Mouse (Mus musculus): ENCODE measurements around the gene Magel2. TPM values are rescaled to one million over a fixed set of nuclear protein-coding genes. Genes with fewer than 3 reads are reported as not detected.

The Magel2 gene
- polyA plus RNA-seq, 1 experiment: 0.01 TPM

GRCm38 (mm10) chr7:62377313-62377712 lies 503 bp downstream of the Magel2 start:
- Histone ChIP-seq H3K4me3 (replicated peaks) (no peak overlapping the region), H3K4me1 (ENCODE audit: control insufficient read depth) (no peaks in the 10 kb centered on the region), H3K36me3 (ENCODE audit: control insufficient read depth) (no peaks in the 10 kb centered on the region), H3K9me3 (ENCODE audit: control insufficient read depth, low read length) (peaks cover 31% of the 10 kb centered on the region), H3K27me3 (ENCODE audit: control insufficient read depth) (peaks cover 14% of the 10 kb centered on the region)
- no peak for TF ChIP-seq TAL1 (IDR thresholded peaks at IDR 0.05; ENCODE audit: low read length)
- no peak for TF ChIP-seq GATA1 (IDR thresholded peaks at IDR 0.05; ENCODE audit: low read length)

GRCm38 (mm10) chr7:62378529-62378928 lies 1.7 kb downstream of the Magel2 start:
- Histone ChIP-seq H3K4me3 (replicated peaks) (no peak overlapping the region), H3K36me3 (ENCODE audit: control insufficient read depth) (no peaks in the 10 kb centered on the region), H3K27me3 (ENCODE audit: control insufficient read depth) (peaks cover 14% of the 10 kb centered on the region), H3K4me1 (ENCODE audit: control insufficient read depth) (no peaks in the 10 kb centered on the region), H3K9me3 (ENCODE audit: control insufficient read depth, low read length) (peaks cover 31% of the 10 kb centered on the region)
- TF ChIP-seq GATA1 (IDR thresholded peaks at IDR 0.05; ENCODE audit: low read length) (no peak), TAL1 (IDR thresholded peaks at IDR 0.05; ENCODE audit: low read length) (no peak)

- Histone ChIP-seq H3K4me1 (ENCODE audit: control insufficient read depth) (no peaks in the 10 kb centered on the region), H3K36me3 (ENCODE audit: control insufficient read depth) (no peaks in the 10 kb centered on the region), H3K9me3 (ENCODE audit: control insufficient read depth, low read length) (peaks cover 25% of the 10 kb centered on the region), H3K4me3 (replicated peaks) (no peak overlapping the region), H3K27me3 (ENCODE audit: control insufficient read depth) (peaks cover 5% of the 10 kb centered on the region; the same call in 1 of the 2 replicates)
- TF ChIP-seq TAL1 (IDR thresholded peaks at IDR 0.05; ENCODE audit: low read length): no peak
- TF ChIP-seq GATA1 (IDR thresholded peaks at IDR 0.05; ENCODE audit: low read length): no peak
Measured at GRCm38 (mm10) chr7:62382391-62382790, 5.6 kb downstream of the Magel2 start.

GRCm38 (mm10) chr7:62388291-62388690 lies 11.5 kb downstream of the Magel2 start:
- no peaks in the 10 kb centered on the region for H3K4me1 ChIP-seq (ENCODE audit: control insufficient read depth)
- H3K27me3 ChIP-seq (ENCODE audit: control insufficient read depth): no peaks in the 10 kb centered on the region
- TF ChIP-seq TAL1 (IDR thresholded peaks at IDR 0.05; ENCODE audit: low read length) (no peak), GATA1 (IDR thresholded peaks at IDR 0.05; ENCODE audit: low read length) (no peak)
- no peak overlapping the region for H3K4me3 ChIP-seq (replicated peaks)
- no peaks in the 10 kb centered on the region for H3K9me3 ChIP-seq (ENCODE audit: control insufficient read depth, low read length)
- no peaks in the 10 kb centered on the region for H3K36me3 ChIP-seq (ENCODE audit: control insufficient read depth)

- Histone ChIP-seq H3K36me3 (ENCODE audit: control insufficient read depth) (no peaks in the 10 kb centered on the region), H3K9me3 (ENCODE audit: control insufficient read depth, low read length) (no peaks in the 10 kb centered on the region), H3K4me1 (ENCODE audit: control insufficient read depth) (no peaks in the 10 kb centered on the region), H3K27me3 (ENCODE audit: control insufficient read depth) (no peaks in the 10 kb centered on the region), H3K4me3 (replicated peaks) (no peak overlapping the region)
- no peak for TF ChIP-seq GATA1 (IDR thresholded peaks at IDR 0.05; ENCODE audit: low read length)
- TF ChIP-seq TAL1 (IDR thresholded peaks at IDR 0.05; ENCODE audit: low read length): no peak
Measured at GRCm38 (mm10) chr7:62392202-62392601, 15.4 kb downstream of the Magel2 start.

GRCm38 (mm10) chr7:62406573-62407050 lies 29.8 kb downstream of the Magel2 start:
- H3K27me3 ChIP-seq (ENCODE audit: control insufficient read depth): peaks cover 4% of the 10 kb centered on the region; the same call in 1 of the 2 replicates
- H3K4me1 ChIP-seq (ENCODE audit: control insufficient read depth): no peaks in the 10 kb centered on the region
- no peaks in the 10 kb centered on the region for H3K36me3 ChIP-seq (ENCODE audit: control insufficient read depth)
- no peak for TF ChIP-seq TAL1 (IDR thresholded peaks at IDR 0.05; ENCODE audit: low read length)
- no peak for TF ChIP-seq GATA1 (IDR thresholded peaks at IDR 0.05; ENCODE audit: low read length)
- H3K9me3 ChIP-seq (ENCODE audit: control insufficient read depth, low read length): no peaks in the 10 kb centered on the region
- H3K4me3 ChIP-seq (replicated peaks): no peak overlapping the region

GRCm38 (mm10) chr7:62407803-62408202 lies 31.0 kb downstream of the Magel2 start:
- no peaks in the 10 kb centered on the region for H3K4me1 ChIP-seq (ENCODE audit: control insufficient read depth)
- no peak overlapping the region for H3K4me3 ChIP-seq (replicated peaks)
- no peaks in the 10 kb centered on the region for H3K36me3 ChIP-seq (ENCODE audit: control insufficient read depth)
- H3K27me3 ChIP-seq (ENCODE audit: control insufficient read depth): peaks cover 4% of the 10 kb centered on the region; the same call in 1 of the 2 replicates
- H3K9me3 ChIP-seq (ENCODE audit: control insufficient read depth, low read length): no peaks in the 10 kb centered on the region
- TF ChIP-seq GATA1 (IDR thresholded peaks at IDR 0.05; ENCODE audit: low read length) (no peak), TAL1 (IDR thresholded peaks at IDR 0.05; ENCODE audit: low read length) (no peak)

GRCm38 (mm10) chr7:62415222-62415621 lies 38.4 kb downstream of the Magel2 start:
- TF ChIP-seq GATA1 (IDR thresholded peaks at IDR 0.05; ENCODE audit: low read length) (no peak), TAL1 (IDR thresholded peaks at IDR 0.05; ENCODE audit: low read length) (no peak)
- H3K9me3 ChIP-seq (ENCODE audit: control insufficient read depth, low read length): peaks cover 15% of the 10 kb centered on the region
- H3K4me3 ChIP-seq (replicated peaks): no peak overlapping the region
- no peaks in the 10 kb centered on the region for H3K36me3 ChIP-seq (ENCODE audit: control insufficient read depth)
- H3K4me1 ChIP-seq (ENCODE audit: control insufficient read depth): peaks cover 7% of the 10 kb centered on the region
- no peaks in the 10 kb centered on the region for H3K27me3 ChIP-seq (ENCODE audit: control insufficient read depth)

GRCm38 (mm10) chr7:62416173-62416572 lies 39.4 kb downstream of the Magel2 start:
- Histone ChIP-seq H3K9me3 (ENCODE audit: control insufficient read depth, low read length) (peaks cover 15% of the 10 kb centered on the region), H3K27me3 (ENCODE audit: control insufficient read depth) (no peaks in the 10 kb centered on the region), H3K36me3 (ENCODE audit: control insufficient read depth) (no peaks in the 10 kb centered on the region), H3K4me1 (ENCODE audit: control insufficient read depth) (peaks cover 7% of the 10 kb centered on the region), H3K4me3 (replicated peaks) (no peak overlapping the region)
- no peak for TF ChIP-seq GATA1 (IDR thresholded peaks at IDR 0.05; ENCODE audit: low read length)
- TF ChIP-seq TAL1 (IDR thresholded peaks at IDR 0.05; ENCODE audit: low read length): no peak

- TF ChIP-seq TAL1 (IDR thresholded peaks at IDR 0.05; ENCODE audit: low read length) (no peak), GATA1 (IDR thresholded peaks at IDR 0.05; ENCODE audit: low read length) (no peak)
- no peak overlapping the region for H3K4me3 ChIP-seq (replicated peaks)
Measured at GRCm38 (mm10) chr7:62418346-62418745, 41.5 kb downstream of the Magel2 start.

More at GRCm38 (mm10) chr7:62418346-62418745, 41.5 kb downstream of the Magel2 start:
- no peaks in the 10 kb centered on the region for H3K36me3 ChIP-seq (ENCODE audit: control insufficient read depth)
- H3K27me3 ChIP-seq (ENCODE audit: control insufficient read depth): no peaks in the 10 kb centered on the region
- peaks cover 7% of the 10 kb centered on the region for H3K4me1 ChIP-seq (ENCODE audit: control insufficient read depth)
- peaks cover 15% of the 10 kb centered on the region for H3K9me3 ChIP-seq (ENCODE audit: control insufficient read depth, low read length)

All from erythroblast, embryonic 14.5 days (primary cell).